Mouse (Mus musculus) embryonic fibroblast, embryonic 13.5 days (primary cell): ENCODE measurements around the gene Ptges3.

Experiments
- CTCF ChIP-seq: IDR thresholded peaks from 2 replicates; pipeline ENCODE4 v1.5.1; 2011; ENCODE audit warnings: mild to moderate bottlenecking, control low read depth, low read length, moderate library complexity, borderline replicate concordance; ENCODE audit not compliant: insufficient read depth
- POLR2A ChIP-seq: IDR thresholded peaks from 2 replicates; pipeline ENCODE4 v1.6.1; 2011; ENCODE audit warnings: low read depth, mild to moderate bottlenecking, control low read depth, low read length, moderate library complexity

DNA sequence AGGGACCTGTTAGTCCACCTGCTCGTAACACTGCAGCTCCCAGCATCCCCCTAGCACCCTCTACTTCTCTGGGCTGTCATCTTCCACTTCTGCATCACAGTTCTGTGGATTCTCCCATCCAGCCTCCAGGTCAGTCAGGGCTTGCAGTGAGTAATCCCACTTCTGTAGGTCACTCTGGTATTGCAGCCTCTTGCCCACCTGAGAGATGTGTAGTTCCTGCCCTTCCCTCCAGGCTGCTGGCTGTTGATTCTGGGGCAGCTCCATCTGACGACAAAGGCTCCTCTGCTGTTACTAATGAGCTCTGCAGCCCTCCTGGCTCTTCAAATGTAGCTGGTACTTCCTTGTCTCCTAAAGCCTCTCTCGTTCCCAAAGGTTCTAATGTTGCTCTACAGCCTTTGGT is 18.9 kb upstream of the Ptges3 start:
- TF ChIP-seq CTCF (no peak), POLR2A (no peak)
